Mouse (Mus musculus): Measurements from ENCODE around the gene Tmem256. TPM values are rescaled to one million over a fixed set of nuclear protein-coding genes. Genes with fewer than 3 reads are reported as not detected.

Gene Tmem256
- total and polyA plus RNA-seq, 2 experiments, result 284 to 353 TPM

DNA sequence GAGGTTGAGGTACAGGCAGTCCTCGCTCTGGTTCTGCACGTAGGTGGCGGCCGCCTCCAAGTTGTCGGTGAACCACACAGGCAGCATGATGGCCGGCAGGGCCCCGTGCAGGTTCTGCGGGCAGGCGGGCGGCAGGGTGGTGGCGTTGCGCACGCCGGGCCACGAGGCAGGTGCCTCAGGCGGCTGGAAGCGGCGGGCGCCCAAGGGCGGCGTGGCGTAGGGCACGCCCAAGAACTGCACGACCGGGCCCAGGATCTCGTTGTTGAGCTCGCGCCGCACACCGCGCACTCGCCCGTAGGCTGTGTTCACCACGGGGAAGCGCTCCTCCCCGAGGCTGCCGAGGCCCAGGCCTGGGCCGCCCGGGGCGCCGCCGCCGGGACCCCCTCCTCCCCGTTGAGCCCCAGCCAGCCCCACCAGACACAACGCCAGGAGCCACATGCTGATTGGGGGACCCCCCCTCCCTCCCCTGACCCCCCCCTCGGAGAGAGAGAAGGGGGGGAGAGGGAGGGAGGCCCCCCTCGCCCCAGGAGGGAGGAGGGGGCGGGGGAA lies 4.2 kb upstream of the Tmem256 start:
- Histone ChIP-seq H3K36me3 (ENCODE audit: control insufficient read depth, insufficient read depth, low read length) (no peaks in the 10 kb centered on the region), H3K27ac (replicated peaks; ENCODE audit: insufficient read depth, low read depth, low read length) (no peak overlapping the region), H3K79me2 (ENCODE audit: control insufficient read depth, insufficient read depth, low read length) (no peaks in the 10 kb centered on the region), H3K4me1 (ENCODE audit: control insufficient read depth, insufficient read depth, low read length) (no peaks in the 10 kb centered on the region), H3K27me3 (ENCODE audit: control insufficient read depth, insufficient read depth, low read length) (0 out of 2 replicates have a peak, but pooled peaks cover 3% of the 10 kb centered on the region), H3K9ac (ENCODE audit: low read depth, low read length) (no peak overlapping the region), H3K4me3 (ENCODE audit: insufficient read depth, low read depth, low read length) (no peak overlapping the region)
- TF ChIP-seq CTCF (IDR thresholded peaks at IDR 0.05; ENCODE audit: low read depth, low read length) (no peak), POLR2A (IDR thresholded peaks at IDR 0.05; ENCODE audit: extremely low read depth, insufficient read depth, low read length) (no peak)
- no peak for DNase-seq (ENCODE audit: extremely low read depth, low read depth, low spot score)
- WGBS, result 33% methylated on average over 45 of the region's 48 CpGs

DNA sequence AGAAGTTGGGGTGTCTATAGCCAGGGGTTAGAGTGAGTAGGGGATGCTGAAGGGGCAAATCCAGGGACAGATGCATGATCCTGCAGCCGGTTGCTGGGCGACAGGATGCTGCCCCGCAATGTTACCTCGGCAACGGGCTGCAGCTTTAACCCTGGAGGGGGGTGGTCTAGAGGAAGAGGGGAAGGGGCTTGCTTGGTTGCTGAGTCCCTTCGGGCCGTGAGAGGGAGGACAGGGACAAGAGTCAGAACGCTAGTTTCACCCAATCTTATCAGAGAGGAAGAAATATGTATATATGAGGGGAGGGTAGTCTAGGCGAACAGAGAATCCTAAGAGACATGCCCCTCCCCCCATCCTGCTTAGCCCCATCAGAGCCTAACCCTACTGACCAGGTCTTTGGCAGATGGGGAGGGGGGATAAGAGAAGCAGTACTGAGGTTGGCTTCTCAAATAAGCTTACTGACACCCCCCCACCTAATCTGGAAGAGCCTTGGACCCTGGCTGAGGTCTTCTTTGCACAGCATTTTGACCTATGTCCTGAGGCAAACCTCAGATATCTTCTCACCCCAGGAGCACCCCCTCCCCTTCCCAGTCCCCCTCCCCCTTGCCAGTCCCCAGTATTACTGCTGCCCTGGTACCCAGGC lies 2.9 kb upstream of the Tmem256 start:
- no peak for TF ChIP-seq POLR2A (IDR thresholded peaks at IDR 0.05; ENCODE audit: extremely low read depth, insufficient read depth, low read length)
- no peak for TF ChIP-seq CTCF (IDR thresholded peaks at IDR 0.05; ENCODE audit: low read depth, low read length)
- Histone ChIP-seq H3K4me3 (ENCODE audit: insufficient read depth, low read depth, low read length) (no peak overlapping the region), H3K4me1 (ENCODE audit: control insufficient read depth, insufficient read depth, low read length) (peaks cover 2% of the 10 kb centered on the region), H3K79me2 (ENCODE audit: control insufficient read depth, insufficient read depth, low read length) (no peaks in the 10 kb centered on the region), H3K9ac (ENCODE audit: low read depth, low read length) (no peak overlapping the region), H3K27me3 (ENCODE audit: control insufficient read depth, insufficient read depth, low read length) (0 out of 2 replicates have a peak, but pooled peaks cover 3% of the 10 kb centered on the region), H3K36me3 (ENCODE audit: control insufficient read depth, insufficient read depth, low read length) (no peaks in the 10 kb centered on the region), H3K27ac (replicated peaks; ENCODE audit: insufficient read depth, low read depth, low read length) (no peak overlapping the region)
- no peak for DNase-seq (ENCODE audit: extremely low read depth, low read depth, low spot score)
- WGBS, result 64% methylated on average over 9 of the region's 9 CpGs

- 34% methylated on average over 4 of the region's 4 CpGs for WGBS
- peaks cover 2% of the 10 kb centered on the region for H3K4me1 ChIP-seq (ENCODE audit: control insufficient read depth, insufficient read depth, low read length)
- no peaks in the 10 kb centered on the region for H3K79me2 ChIP-seq (ENCODE audit: control insufficient read depth, insufficient read depth, low read length)
- H3K27me3 ChIP-seq (ENCODE audit: control insufficient read depth, insufficient read depth, low read length), result 0 out of 2 replicates have a peak, but pooled peaks cover 3% of the 10 kb centered on the region
- DNase-seq (ENCODE audit: extremely low read depth, low read depth, low spot score), result no peak
- H3K9ac ChIP-seq (ENCODE audit: low read depth, low read length), result no peak overlapping the region
- H3K27ac ChIP-seq (replicated peaks; ENCODE audit: insufficient read depth, low read depth, low read length), result no peak overlapping the region
- no peak overlapping the region for H3K4me3 ChIP-seq (ENCODE audit: insufficient read depth, low read depth, low read length)
- no peaks in the 10 kb centered on the region for H3K36me3 ChIP-seq (ENCODE audit: control insufficient read depth, insufficient read depth, low read length)
- TF ChIP-seq CTCF (IDR thresholded peaks at IDR 0.05; ENCODE audit: low read depth, low read length) (no peak), POLR2A (IDR thresholded peaks at IDR 0.05; ENCODE audit: extremely low read depth, insufficient read depth, low read length) (no peak)
These were observed 2.4 kb upstream of the Tmem256 start for GRCm38 (mm10) chr11:69835966-69836335.

GRCm38 (mm10) chr11:69836703-69837576 lies 1.4 kb upstream of the Tmem256 start:
- H3K4me3 ChIP-seq (ENCODE audit: insufficient read depth, low read depth, low read length), result peak overlapping the region; percentile 72
- 7% methylated on average over 49 of the region's 52 CpGs for WGBS
- H3K79me2 ChIP-seq (ENCODE audit: control insufficient read depth, insufficient read depth, low read length), result no peaks in the 10 kb centered on the region
- TF ChIP-seq CTCF (IDR thresholded peaks at IDR 0.05; ENCODE audit: low read depth, low read length) (no peak), POLR2A (IDR thresholded peaks at IDR 0.05; ENCODE audit: extremely low read depth, insufficient read depth, low read length) (no peak)
- H3K4me1 ChIP-seq (ENCODE audit: control insufficient read depth, insufficient read depth, low read length), result peaks cover 2% of the 10 kb centered on the region
- no peak overlapping the region for H3K27ac ChIP-seq (replicated peaks; ENCODE audit: insufficient read depth, low read depth, low read length)
- H3K27me3 ChIP-seq (ENCODE audit: control insufficient read depth, insufficient read depth, low read length), result 0 out of 2 replicates have a peak, but pooled peaks cover 3% of the 10 kb centered on the region
- H3K9ac ChIP-seq (ENCODE audit: low read depth, low read length), result peak overlapping the region; percentile 53
- no peaks in the 10 kb centered on the region for H3K36me3 ChIP-seq (ENCODE audit: control insufficient read depth, insufficient read depth, low read length)
- DNase-seq (ENCODE audit: extremely low read depth, low read depth, low spot score), result no peak

DNA sequence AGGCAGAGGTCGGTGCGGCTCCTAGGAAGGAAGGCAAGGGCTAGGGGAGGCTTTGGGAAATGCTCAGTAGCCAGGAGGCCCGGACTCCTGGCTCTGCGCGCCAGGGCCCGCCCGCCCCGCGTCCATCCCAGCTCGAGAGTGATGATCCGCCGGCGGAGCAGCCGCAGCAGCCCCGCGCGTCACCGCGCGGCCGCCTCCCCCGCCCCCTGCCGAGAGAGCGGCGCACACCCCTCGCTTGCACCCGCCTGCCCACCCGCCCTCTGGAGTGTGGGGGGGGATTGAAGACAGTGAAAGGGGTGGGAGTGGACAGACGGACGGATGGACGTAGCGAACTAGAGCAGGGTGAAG lies 736 bp upstream of the Tmem256 start, which contains the start of gene Nlgn2:
TSS of gene Nlgn2 (minus strand) at position 181 of the 348 bp plus-strand sequence.
- Histone ChIP-seq H3K79me2 (ENCODE audit: control insufficient read depth, insufficient read depth, low read length) (no peaks in the 10 kb centered on the region), H3K27ac (replicated peaks; ENCODE audit: insufficient read depth, low read depth, low read length) (peak within 1 kb of the TSS; percentile 94), H3K4me3 (ENCODE audit: insufficient read depth, low read depth, low read length) (peak within 1 kb of the TSS; percentile 94), H3K36me3 (ENCODE audit: control insufficient read depth, insufficient read depth, low read length) (no peaks in the 10 kb centered on the region), H3K9ac (ENCODE audit: low read depth, low read length) (peak within 1 kb of the TSS; percentile 90), H3K27me3 (ENCODE audit: control insufficient read depth, insufficient read depth, low read length) (0 out of 2 replicates have a peak, but pooled peaks cover 3% of the 10 kb centered on the region), H3K4me1 (ENCODE audit: control insufficient read depth, insufficient read depth, low read length) (peaks cover 2% of the 10 kb centered on the region)
- TF ChIP-seq CTCF (IDR thresholded peaks at IDR 0.05; ENCODE audit: low read depth, low read length) (no peak), POLR2A (IDR thresholded peaks at IDR 0.05; ENCODE audit: extremely low read depth, insufficient read depth, low read length) (0 out of 2 replicates have a peak, but pooled peaks have one; percentile 19)
- no peak for DNase-seq (ENCODE audit: extremely low read depth, low read depth, low spot score)
- WGBS, result 0% methylated on average over 29 of the region's 32 CpGs
